Mouse (Mus musculus) bone marrow, adult 2 months (tissue): ENCODE measurements around the gene Flii.

ENCODE experiments used
- CTCF ChIP-seq: fragments of 200-500 bp; IDR thresholded peaks from 2 replicates; pipeline ENCODE4 v1.5.1; 2011; ENCODE audit warnings: low read length, control low read depth; ENCODE audit not compliant: control insufficient read depth, insufficient read depth
- POLR2A ChIP-seq: fragments of 200-500 bp; IDR thresholded peaks from 2 replicates; pipeline ENCODE4 v1.6.1; 2011; ENCODE audit warnings: low read depth, mild to moderate bottlenecking, control low read depth, low read length, borderline replicate concordance; ENCODE audit not compliant: control insufficient read depth

GRCm38 (mm10) chr11:60707672-60708071, 19.4 kb downstream of the Flii start:
- TF ChIP-seq CTCF: no peak
- TF ChIP-seq POLR2A: no peak
